Mouse (Mus musculus) cerebellum, adult 18-20 months (tissue): ENCODE measurements around the gene 1700057G04Rik.

ENCODE experiments used
- DNase-seq, 2 experiments: peaks; one replicate each; pipeline ENCODE4 v3.0.0; 2021

1700057G04Rik gene

DNA sequence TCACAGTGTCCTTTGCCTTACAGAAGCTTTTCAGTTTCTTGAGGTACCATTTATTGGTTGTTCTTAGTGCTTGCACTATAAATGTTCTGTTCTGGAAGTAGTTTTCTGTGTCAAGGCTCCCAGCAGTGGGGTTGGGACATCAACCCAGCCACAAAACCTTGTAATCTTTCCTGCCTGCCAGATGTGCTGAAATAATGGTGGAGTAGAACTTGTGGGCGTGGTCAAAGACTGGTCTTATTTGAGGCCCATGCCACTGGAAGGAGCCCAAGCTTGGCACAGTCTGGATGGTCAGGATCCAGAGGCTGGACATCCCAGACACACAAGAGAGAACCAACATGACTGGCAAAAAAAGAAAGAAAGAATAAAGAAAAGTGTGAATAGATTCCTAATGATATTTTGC, 78.2 kb downstream of the 1700057G04Rik start:
- no peak for DNase-seq

DNA sequence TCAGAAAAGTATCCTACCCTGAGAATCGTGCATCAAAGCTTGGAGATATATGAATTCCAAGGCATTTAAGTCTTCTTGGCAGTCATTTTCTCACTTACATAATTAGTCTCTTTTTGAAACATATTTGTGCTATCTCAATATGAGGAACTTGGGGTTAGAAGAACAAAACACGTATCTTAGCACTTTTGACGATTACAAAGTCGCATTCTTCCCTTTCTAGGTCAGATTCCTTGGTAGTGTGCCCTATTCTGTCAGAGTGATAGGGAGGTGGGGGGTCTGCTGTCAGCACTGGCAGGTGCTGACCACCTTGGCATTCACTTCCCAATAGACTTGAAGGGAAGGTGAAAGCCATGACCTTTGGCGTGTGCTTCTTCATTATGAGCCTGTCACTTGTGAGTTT, 93.5 kb downstream of the 1700057G04Rik start:
- DNase-seq: no peak
